Mouse (Mus musculus): ENCODE measurements around the gene Ccdc24. TPM values are rescaled to one million over a fixed set of nuclear protein-coding genes. Genes with fewer than 3 reads are reported as not detected.
A peak's percentile ranks its signal among the peaks of the same experiment; 100 is the strongest.

Gene Ccdc24
- total RNA-seq, 1 experiment = 1.0 TPM

- no peak overlapping the region for H3K9ac ChIP-seq (ENCODE audit: insufficient read depth, low read depth, low read length, poor library complexity, severe bottlenecking)
- peaks cover 4% of the 10 kb centered on the region; the same call in 1 of the 2 replicates for H3K36me3 ChIP-seq (ENCODE audit: control insufficient read depth, insufficient read depth, low read length, poor library complexity, severe bottlenecking)
- peaks cover 0 to 4% of the 10 kb centered on the region in 2 experiments; a peak in 1 of 4 replicates for H3K4me1 ChIP-seq (ENCODE audit: control insufficient read depth in 2 of 2, insufficient read depth in 2 of 2, low read length in 2 of 2, poor library complexity in 1 of 2)
- no peak for DNase-seq (ENCODE audit: low read depth, low spot score)
- TF ChIP-seq ZNF384 (IDR thresholded peaks at IDR 0.05; ENCODE audit: low read depth, low read length) = no peak
- H3K27ac ChIP-seq (ENCODE audit: insufficient read depth, low read depth, low read length, poor library complexity, severe bottlenecking) = no peak overlapping the region
- no peaks in the 10 kb centered on the region for H3K9me3 ChIP-seq (ENCODE audit: control insufficient read depth, insufficient read depth, low read depth, low read length)
- in situ Hi-C loops (cut with MboI; ENCODE audit: low sequenced_read_pairs in 2 of 2, unreplicated experiment in 2 of 2) = loop anchor here in 1 of 2 experiments (25.0 kb wide), 1 partner anchor 248 kb away; no protein-coding TSS in a partner anchor
- no peak overlapping the region for H3K4me3 ChIP-seq (ENCODE audit: insufficient read depth in 1 of 2, low read depth in 1 of 2, low read length in 2 of 2, poor library complexity in 1 of 2, severe bottlenecking in 1 of 2)
These were observed 33.0 kb downstream of the Ccdc24 start for GRCm38 (mm10) chr4:117839366-117839765.

GRCm38 (mm10) chr4:117837271-117837670 lies 35.1 kb downstream of the Ccdc24 start:
- Histone ChIP-seq H3K27ac (ENCODE audit: insufficient read depth, low read depth, low read length, poor library complexity, severe bottlenecking) (no peak overlapping the region), H3K36me3 (ENCODE audit: control insufficient read depth, insufficient read depth, low read length, poor library complexity, severe bottlenecking) (no peaks in the 10 kb centered on the region), H3K4me3 (ENCODE audit: insufficient read depth in 1 of 2, low read depth in 1 of 2, low read length in 2 of 2, poor library complexity in 1 of 2, severe bottlenecking in 1 of 2) (no peak overlapping the region), H3K9ac (ENCODE audit: insufficient read depth, low read depth, low read length, poor library complexity, severe bottlenecking) (no peak overlapping the region), H3K4me1 (ENCODE audit: control insufficient read depth in 2 of 2, insufficient read depth in 2 of 2, low read length in 2 of 2, poor library complexity in 1 of 2) (peaks cover 0 to 6% of the 10 kb centered on the region in 2 experiments; a peak in 1 of 4 replicates), H3K9me3 (ENCODE audit: control insufficient read depth, insufficient read depth, low read depth, low read length) (no peaks in the 10 kb centered on the region)
- no peak for DNase-seq (ENCODE audit: low read depth, low spot score)
- in situ Hi-C loops (cut with MboI; ENCODE audit: low sequenced_read_pairs in 2 of 2, unreplicated experiment in 2 of 2) = loop anchor here in 1 of 2 experiments (25.0 kb wide), 1 partner anchor 250 kb away; no protein-coding TSS in a partner anchor
- TF ChIP-seq HCFC1 (IDR thresholded peaks at IDR 0.05; ENCODE audit: borderline replicate concordance, insufficient read depth, low read length) = no peak
- TF ChIP-seq ZNF384 (IDR thresholded peaks at IDR 0.05; ENCODE audit: low read depth, low read length) = no peak
- no peak for TF ChIP-seq MAFK (IDR thresholded peaks at IDR 0.05; ENCODE audit: insufficient read depth, low read depth, low read length)
- no peak for TF ChIP-seq ZC3H11A (IDR thresholded peaks at IDR 0.05; ENCODE audit: borderline replicate concordance, low read depth, low read length)
- no peak for TF ChIP-seq CHD2 (IDR thresholded peaks at IDR 0.05; ENCODE audit: low read depth, low read length)

DNA sequence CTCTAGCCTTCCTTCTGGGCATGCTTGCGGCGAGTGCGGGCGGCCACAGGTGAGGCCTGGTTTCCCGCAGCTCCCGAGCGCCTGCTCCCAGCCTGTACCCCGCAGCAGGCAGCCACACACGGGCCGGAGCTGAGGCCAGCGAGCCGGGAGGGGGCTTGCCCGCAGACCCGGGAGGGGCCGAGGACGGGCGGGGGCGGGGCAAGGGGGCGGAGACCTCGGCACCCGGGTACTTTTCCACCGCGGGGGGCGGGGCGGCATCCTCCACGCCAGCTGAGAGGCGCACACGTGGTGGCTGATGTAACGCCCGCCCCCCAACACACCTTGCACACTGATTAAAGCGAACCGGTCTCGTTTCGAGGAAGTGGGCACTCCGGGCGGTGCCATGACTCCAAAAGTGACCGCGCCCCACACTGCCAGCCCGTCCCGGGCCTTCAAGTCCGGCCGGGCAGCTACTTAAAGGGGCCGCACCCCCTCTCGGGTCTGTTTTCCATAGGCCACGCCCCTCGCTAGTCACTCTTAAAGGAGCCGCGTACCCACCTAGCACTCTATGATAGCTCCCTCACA lies 36.1 kb downstream of the Ccdc24 start:
- TF ChIP-seq HCFC1 (IDR thresholded peaks at IDR 0.05; ENCODE audit: borderline replicate concordance, insufficient read depth, low read length) = no peak
- TF ChIP-seq ZC3H11A (IDR thresholded peaks at IDR 0.05; ENCODE audit: borderline replicate concordance, low read depth, low read length) = no peak
- TF ChIP-seq MAFK (IDR thresholded peaks at IDR 0.05; ENCODE audit: insufficient read depth, low read depth, low read length) = no peak
- TF ChIP-seq ZNF384 (IDR thresholded peaks at IDR 0.05; ENCODE audit: low read depth, low read length) = no peak
- TF ChIP-seq CHD2 (IDR thresholded peaks at IDR 0.05; ENCODE audit: low read depth, low read length) = no peak
- Histone ChIP-seq H3K4me1 (ENCODE audit: control insufficient read depth in 2 of 2, insufficient read depth in 2 of 2, low read length in 2 of 2, poor library complexity in 1 of 2) (peaks cover 0 to 10% of the 10 kb centered on the region in 2 experiments; a peak in 1 of 4 replicates), H3K4me3 (ENCODE audit: insufficient read depth in 1 of 2, low read depth in 1 of 2, low read length in 2 of 2, poor library complexity in 1 of 2, severe bottlenecking in 1 of 2) (peak overlapping the region; percentile 79 to 83), H3K27ac (ENCODE audit: insufficient read depth, low read depth, low read length, poor library complexity, severe bottlenecking) (no peak overlapping the region), H3K9me3 (ENCODE audit: control insufficient read depth, insufficient read depth, low read depth, low read length) (no peaks in the 10 kb centered on the region), H3K36me3 (ENCODE audit: control insufficient read depth, insufficient read depth, low read length, poor library complexity, severe bottlenecking) (no peaks in the 10 kb centered on the region), H3K9ac (ENCODE audit: insufficient read depth, low read depth, low read length, poor library complexity, severe bottlenecking) (peak overlapping the region; percentile 88)
- in situ Hi-C loops (cut with MboI; ENCODE audit: low sequenced_read_pairs in 2 of 2, unreplicated experiment in 2 of 2) = loop anchor here in 1 of 2 experiments (25.0 kb wide), 1 partner anchor 251 kb away; no protein-coding TSS in a partner anchor
- peak; percentile 87 for DNase-seq (ENCODE audit: low read depth, low spot score)

DNA sequence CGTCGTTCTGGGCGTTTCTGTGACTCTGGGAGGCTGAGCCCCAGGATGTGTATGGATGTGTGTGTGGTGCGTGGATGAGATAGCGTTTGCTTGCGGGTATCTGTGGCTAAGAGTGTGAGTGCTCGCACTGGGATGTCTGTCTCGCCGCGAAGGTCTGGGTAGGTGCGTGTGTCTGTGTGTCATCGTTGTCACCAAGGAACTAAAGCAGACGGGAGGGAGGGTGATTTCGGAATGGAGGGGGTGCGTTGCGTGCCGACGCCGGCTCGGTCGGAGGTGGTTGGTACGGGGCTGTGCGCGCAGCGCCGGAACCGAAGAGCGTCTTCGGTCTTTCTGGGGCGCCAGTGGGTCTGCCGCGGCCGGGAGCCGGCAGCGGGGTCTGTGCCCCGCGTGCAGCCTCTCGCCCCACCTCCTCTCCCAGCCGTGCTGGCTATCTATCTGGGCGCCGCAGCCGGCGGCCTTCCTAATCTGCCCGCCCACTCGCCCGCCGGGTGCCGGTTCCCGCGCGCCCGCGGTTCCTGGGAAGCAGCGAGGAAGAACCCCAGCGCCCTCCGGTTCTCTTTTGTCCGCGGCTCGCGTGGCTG lies 36.7 kb downstream of the Ccdc24 start:
- Histone ChIP-seq H3K4me3 (ENCODE audit: insufficient read depth in 1 of 2, low read depth in 1 of 2, low read length in 2 of 2, poor library complexity in 1 of 2, severe bottlenecking in 1 of 2) (peak overlapping the region; percentile 79 to 83), H3K36me3 (ENCODE audit: control insufficient read depth, insufficient read depth, low read length, poor library complexity, severe bottlenecking) (no peaks in the 10 kb centered on the region), H3K4me1 (ENCODE audit: control insufficient read depth in 2 of 2, insufficient read depth in 2 of 2, low read length in 2 of 2, poor library complexity in 1 of 2) (peaks cover 0 to 10% of the 10 kb centered on the region in 2 experiments; a peak in 1 of 4 replicates), H3K27ac (ENCODE audit: insufficient read depth, low read depth, low read length, poor library complexity, severe bottlenecking) (peak overlapping the region; percentile 10; the same call in 1 of the 2 replicates), H3K9ac (ENCODE audit: insufficient read depth, low read depth, low read length, poor library complexity, severe bottlenecking) (peak overlapping the region; percentile 88), H3K9me3 (ENCODE audit: control insufficient read depth, insufficient read depth, low read depth, low read length) (no peaks in the 10 kb centered on the region)
- TF ChIP-seq CHD2 (IDR thresholded peaks at IDR 0.05; ENCODE audit: low read depth, low read length) (no peak), HCFC1 (IDR thresholded peaks at IDR 0.05; ENCODE audit: borderline replicate concordance, insufficient read depth, low read length) (no peak), ZC3H11A (IDR thresholded peaks at IDR 0.05; ENCODE audit: borderline replicate concordance, low read depth, low read length) (no peak), ZNF384 (IDR thresholded peaks at IDR 0.05; ENCODE audit: low read depth, low read length) (no peak), MAFK (IDR thresholded peaks at IDR 0.05; ENCODE audit: insufficient read depth, low read depth, low read length) (no peak)
- in situ Hi-C loops (cut with MboI; ENCODE audit: low sequenced_read_pairs in 2 of 2, unreplicated experiment in 2 of 2) = loop anchor here in 1 of 2 experiments (25.0 kb wide), 1 partner anchor 252 kb away; no protein-coding TSS in a partner anchor
- DNase-seq (ENCODE audit: low read depth, low spot score) = peak; percentile 21

Measured in ES-E14 (cell line).